Comparison of ENCODE assay signal across 16 mouse cellular contexts in genomic region chr11:100927386-100927785, GRCm38 (mm10). TPM values are rescaled to one million over a fixed set of nuclear protein-coding genes. Genes with fewer than 3 reads are reported as not detected.
"Had no signal": no experiment of that assay in that cellular context is flagged by ENCODE, and none has a peak within 500 bp of the region (broad histone marks: within the 10 kb centered on the region; RNA-seq: fewer than 3 reads in every experiment).

No protein-coding gene starts in this region.

- ATAC-seq: midbrain, embryonic 13.5 days; midbrain, embryonic 15.5 days had no signal

- H3K4me1 ChIP-seq: midbrain, embryonic 13.5 days; midbrain, embryonic 15.5 days; stomach, embryonic 15.5 days had no signal

- H3K9ac ChIP-seq: liver, embryonic 15.5 days; lung, embryonic 14.5 days; midbrain, embryonic 13.5 days; midbrain, embryonic 15.5 days; neural tube, embryonic 12.5 days; stomach, embryonic 15.5 days had no signal

- H3K4me3 ChIP-seq: liver, embryonic 15.5 days; megakaryocyte, embryonic 14.5 days; midbrain, embryonic 13.5 days; midbrain, embryonic 15.5 days; neural tube, embryonic 12.5 days; stomach, embryonic 15.5 days had no signal

- H3K4me2 ChIP-seq: liver, embryonic 15.5 days; lung, embryonic 14.5 days; midbrain, embryonic 13.5 days; midbrain, embryonic 15.5 days; neural tube, embryonic 12.5 days; stomach, embryonic 15.5 days had no signal

- DNase-seq: lung, adult 18-20 months; lung, embryonic 14.5 days; lung, postnatal 10 days; lung, postnatal 4 days; right cerebral cortex, postnatal 14 days; thymus, adult 2 months; thymus, postnatal 25 days; thymus, postnatal 4 days had no signal

- H3K36me3 ChIP-seq: midbrain, embryonic 13.5 days; midbrain, embryonic 15.5 days; neural tube, embryonic 12.5 days; stomach, embryonic 15.5 days had no signal

- H3K27me3 ChIP-seq: liver, embryonic 15.5 days; megakaryocyte, embryonic 14.5 days; midbrain, embryonic 13.5 days; midbrain, embryonic 15.5 days; neural tube, embryonic 12.5 days; stomach, embryonic 15.5 days had no signal

- H3K27ac ChIP-seq: liver, embryonic 15.5 days; midbrain, embryonic 13.5 days; midbrain, embryonic 15.5 days; neural tube, embryonic 12.5 days; stomach, embryonic 15.5 days; stomach, postnatal 0 days had no signal

- H3K9me3 ChIP-seq: liver, embryonic 15.5 days; megakaryocyte, embryonic 14.5 days; midbrain, embryonic 13.5 days; midbrain, embryonic 15.5 days; neural tube, embryonic 12.5 days; stomach, embryonic 15.5 days had no signal

RNA-seq across cellular contexts. Expression of gene Cavin1, which starts 43.3 kb away (rescaled TPM):
- total RNA-seq: monocyte, adult 5-6 weeks had no signal
